Mouse (Mus musculus) heart, adult 2 months (tissue): Measurements from ENCODE around the gene Fntb. TPM values are rescaled to one million over a fixed set of nuclear protein-coding genes. Genes with fewer than 3 reads are reported as not detected.
A peak's percentile ranks its signal among the peaks of the same experiment; 100 is the strongest.

Experiments used
- DNase-seq, 2 experiments: peaks; one replicate each; pipeline ENCODE4 v3.0.0; 2021
- H3K27ac ChIP-seq: fragments of 200-600 bp; 2 replicates; pipeline ENCODE4 v1.8.1; 2022
- H3K27me3 ChIP-seq: fragments of 200-500 bp; 2 replicates; pipeline ENCODE4 v1.6.1; 2012; ENCODE audit warnings: mild to moderate bottlenecking, low read length, inconsistent platforms, mixed read lengths; ENCODE audit not compliant: control insufficient read depth, insufficient read depth
- H3K36me3 ChIP-seq: fragments of 200-500 bp; 2 replicates; pipeline ENCODE4 v1.6.1; 2012; ENCODE audit warnings: low read length, inconsistent platforms; ENCODE audit not compliant: control insufficient read depth, insufficient read depth
- H3K4me1 ChIP-seq: fragments of 200-500 bp; 2 replicates; pipeline ENCODE4 v1.6.1; 2011; ENCODE audit warnings: low read length; ENCODE audit not compliant: control insufficient read depth, insufficient read depth
- H3K4me3 ChIP-seq: fragments of 200-600 bp; 2 replicates; pipeline ENCODE4 v1.8.1; 2022
- H3K79me2 ChIP-seq: fragments of 200-500 bp; replicated peaks from 2 replicates; pipeline ENCODE4 v1.6.1; 2012; ENCODE audit warnings: mild to moderate bottlenecking, inconsistent platforms, low read length, moderate library complexity, mixed read lengths; ENCODE audit not compliant: control insufficient read depth, insufficient read depth
- H3K9ac ChIP-seq: fragments of 200-500 bp; 2 replicates; pipeline ENCODE4 v1.6.1; 2012; ENCODE audit warnings: low read depth, mild to moderate bottlenecking, control low read depth, inconsistent platforms, low read length, mixed read lengths
- CTCF ChIP-seq: fragments of 200-600 bp; IDR thresholded peaks from 2 replicates; pipeline ENCODE4 v1.8.1; 2022; ENCODE audit warnings: antibody characterized with exemption, mild to moderate bottlenecking, moderate library complexity
- EP300 ChIP-seq: fragments of 200-500 bp; IDR thresholded peaks from 2 replicates; pipeline ENCODE4 v1.6.1; 2011; ENCODE audit warnings: low read depth, low read length, control low read depth; ENCODE audit not compliant: insufficient read depth
- POLR2A ChIP-seq: fragments of 200-500 bp; IDR thresholded peaks from 2 replicates; pipeline ENCODE4 v1.6.1; 2011; ENCODE audit warnings: mild to moderate bottlenecking, low read depth, low read length, control low read depth; ENCODE audit not compliant: insufficient read depth
- WGBS: fragments of 180-500 bp; shearing (Covaris S2); methylation state at CpG from one replicate; pipeline ENCODE4 v1.1.7; 2018; 5-methylcytosine and 5-hydroxymethylcytosine counted together
- intact Hi-C: fragments of 180-260 bp; cut with DNase I; formaldehyde crosslinking; loops from one replicate; pipeline ENCODE4 v1.15.1; 2025
- polyA plus RNA-seq: library from polyadenylated mRNA; depleted of rRNA; stranded (reverse); fragments of >200 nt; gene quantifications from 2 replicates; pipeline ENCODE4 v1.2.3, GENCODE M21; 2012
- total RNA-seq, 2 experiments: library from RNA; stranded (reverse); gene quantifications; 2 replicates each; pipeline ENCODE4 v1.2.3; 2021

Fntb gene
- total and polyA plus RNA-seq, 3 experiments, result 12.6 to 19.1 (median 13.7) TPM

DNA sequence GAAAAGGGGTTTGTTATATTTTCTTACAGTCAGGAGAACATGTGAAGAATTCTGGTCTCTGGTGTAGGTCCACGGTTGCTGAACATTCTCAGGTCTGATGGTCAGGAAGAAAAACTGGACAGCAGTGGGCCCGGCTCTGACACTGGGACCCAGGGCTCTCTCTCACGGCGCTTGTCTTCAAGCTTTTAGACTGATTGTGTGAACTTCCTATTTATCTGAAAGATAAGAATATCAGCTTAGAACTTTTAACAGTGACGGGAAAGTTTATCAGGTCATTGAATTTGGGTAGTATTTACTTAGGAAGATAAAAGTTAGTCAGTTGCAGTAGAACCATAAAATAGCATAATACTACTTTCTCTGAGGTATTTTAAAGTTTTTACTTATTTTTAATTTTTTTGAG is 11.5 kb downstream of the Fntb start:
- TF ChIP-seq POLR2A (no peak), EP300 (no peak), CTCF (no peak)
- 65% methylated on average over 5 of the region's 5 CpGs for WGBS
- Histone ChIP-seq H3K79me2 (no peaks in the 10 kb centered on the region; the same call in 1 of the 2 replicates), H3K27ac (no peak overlapping the region), H3K4me3 (no peak overlapping the region), H3K4me1 (no peaks in the 10 kb centered on the region; the same call in 1 of the 2 replicates), H3K9ac (no peak overlapping the region), H3K36me3 (peaks cover 4% of the 10 kb centered on the region), H3K27me3 (no peaks in the 10 kb centered on the region)
- DNase-seq, result no peak
- intact Hi-C loops, result no loop called here

DNA sequence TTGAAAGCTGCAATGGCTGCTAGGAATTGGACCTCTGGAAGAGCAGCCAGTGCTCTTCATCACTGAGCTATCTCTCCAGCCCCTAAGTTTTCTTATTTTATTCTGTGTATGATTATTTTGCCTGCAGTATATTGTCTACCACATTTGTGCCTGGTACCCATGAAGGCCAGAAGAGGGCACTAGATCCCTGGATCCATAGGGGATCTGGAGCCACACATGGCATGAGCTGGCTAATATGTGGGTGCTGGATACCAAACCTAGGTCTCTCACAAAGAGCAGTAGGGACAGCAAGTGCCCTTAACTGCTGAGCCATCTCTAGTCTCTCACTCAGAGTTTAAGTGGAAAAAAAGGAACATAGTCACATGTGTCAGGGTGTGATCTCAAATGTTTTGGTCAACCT is 12.5 kb downstream of the Fntb start:
- Histone ChIP-seq H3K79me2 (no peaks in the 10 kb centered on the region; the same call in 1 of the 2 replicates), H3K4me1 (no peaks in the 10 kb centered on the region; the same call in 1 of the 2 replicates), H3K4me3 (no peak overlapping the region), H3K9ac (no peak overlapping the region), H3K36me3 (peaks cover 4% of the 10 kb centered on the region), H3K27me3 (no peaks in the 10 kb centered on the region), H3K27ac (no peak overlapping the region)
- no peak for DNase-seq
- no peak for TF ChIP-seq POLR2A
- peak; percentile 35 for TF ChIP-seq CTCF
- intact Hi-C loops, result no loop called here

DNA sequence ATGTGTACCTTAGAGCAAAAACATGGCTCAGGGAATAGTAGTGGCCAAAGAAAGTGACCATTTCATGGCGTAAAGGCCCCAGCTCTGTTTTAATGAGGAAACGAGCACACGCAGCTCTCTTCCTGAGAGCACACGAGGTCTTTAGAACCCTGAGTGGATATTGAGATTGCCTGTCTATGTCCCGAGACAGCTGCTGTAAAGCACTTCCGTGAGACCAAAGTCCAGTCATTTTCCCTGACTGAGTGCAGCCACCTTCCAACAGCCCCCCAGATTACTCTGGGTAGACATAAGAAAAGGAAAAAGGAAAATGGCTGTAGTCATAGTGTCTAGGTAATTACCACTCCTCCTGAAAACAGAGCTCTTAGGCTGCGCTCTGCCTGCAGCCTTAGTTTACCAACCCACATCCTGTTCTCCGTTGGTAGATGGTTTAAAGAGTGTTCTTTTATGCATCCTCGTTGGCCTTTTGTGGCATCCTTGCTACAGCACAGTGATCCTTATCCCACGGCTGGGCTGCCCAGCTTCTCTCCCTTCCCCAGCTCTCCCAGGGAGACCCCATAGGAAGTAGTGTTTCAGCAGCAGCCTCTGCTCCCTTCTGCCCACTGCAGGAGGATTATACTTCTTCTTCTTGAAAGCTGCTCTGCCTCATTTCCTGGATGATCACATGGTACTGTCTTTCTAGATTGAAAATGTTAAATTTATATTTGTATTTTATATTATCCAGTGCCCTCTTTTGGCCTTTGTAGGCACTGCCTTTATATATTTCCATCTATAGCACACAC is 13.1 kb downstream of the Fntb start:
- Histone ChIP-seq H3K9ac (no peak overlapping the region), H3K4me1 (no peaks in the 10 kb centered on the region; the same call in 1 of the 2 replicates), H3K79me2 (no peaks in the 10 kb centered on the region), H3K4me3 (no peak overlapping the region), H3K27ac (no peak overlapping the region), H3K36me3 (peaks cover 6% of the 10 kb centered on the region), H3K27me3 (no peaks in the 10 kb centered on the region)
- 84% methylated on average over 10 of the region's 10 CpGs for WGBS
- intact Hi-C loops, result no loop called here
- no peak for DNase-seq
- TF ChIP-seq POLR2A (no peak), CTCF (no peak), EP300 (no peak)

DNA sequence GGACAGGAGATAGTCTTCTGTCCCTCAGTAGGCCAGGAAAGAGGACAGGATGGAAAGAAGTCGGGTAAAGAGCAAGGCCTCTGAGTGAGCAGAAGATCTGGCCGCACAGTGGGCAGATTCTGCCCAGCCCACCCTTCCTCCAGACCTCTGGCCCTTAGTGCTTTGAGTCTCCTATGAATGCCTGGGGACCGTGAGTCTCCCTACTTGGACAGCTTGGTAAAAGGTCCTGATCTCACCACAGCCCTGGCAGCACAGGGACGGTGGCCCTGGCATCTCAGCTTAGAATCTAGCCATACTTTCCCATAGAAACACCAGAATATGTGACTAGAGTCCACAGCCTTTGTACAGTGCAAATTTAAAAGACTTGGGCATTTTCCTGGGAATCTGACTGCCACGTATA is 14.6 kb downstream of the Fntb start:
- no peak overlapping the region for H3K9ac ChIP-seq
- H3K27me3 ChIP-seq, result no peaks in the 10 kb centered on the region
- H3K79me2 ChIP-seq, result no peaks in the 10 kb centered on the region
- peaks cover 2% of the 10 kb centered on the region for H3K36me3 ChIP-seq
- no peak overlapping the region for H3K27ac ChIP-seq
- intact Hi-C loops, result no loop called here
- H3K4me3 ChIP-seq, result no peak overlapping the region
- WGBS, result 88% methylated on average over 5 of the region's 5 CpGs
- no peak for DNase-seq
- TF ChIP-seq POLR2A (no peak), EP300 (no peak), CTCF (no peak)
- peaks cover 3% of the 10 kb centered on the region; the same call in 1 of the 2 replicates for H3K4me1 ChIP-seq

DNA sequence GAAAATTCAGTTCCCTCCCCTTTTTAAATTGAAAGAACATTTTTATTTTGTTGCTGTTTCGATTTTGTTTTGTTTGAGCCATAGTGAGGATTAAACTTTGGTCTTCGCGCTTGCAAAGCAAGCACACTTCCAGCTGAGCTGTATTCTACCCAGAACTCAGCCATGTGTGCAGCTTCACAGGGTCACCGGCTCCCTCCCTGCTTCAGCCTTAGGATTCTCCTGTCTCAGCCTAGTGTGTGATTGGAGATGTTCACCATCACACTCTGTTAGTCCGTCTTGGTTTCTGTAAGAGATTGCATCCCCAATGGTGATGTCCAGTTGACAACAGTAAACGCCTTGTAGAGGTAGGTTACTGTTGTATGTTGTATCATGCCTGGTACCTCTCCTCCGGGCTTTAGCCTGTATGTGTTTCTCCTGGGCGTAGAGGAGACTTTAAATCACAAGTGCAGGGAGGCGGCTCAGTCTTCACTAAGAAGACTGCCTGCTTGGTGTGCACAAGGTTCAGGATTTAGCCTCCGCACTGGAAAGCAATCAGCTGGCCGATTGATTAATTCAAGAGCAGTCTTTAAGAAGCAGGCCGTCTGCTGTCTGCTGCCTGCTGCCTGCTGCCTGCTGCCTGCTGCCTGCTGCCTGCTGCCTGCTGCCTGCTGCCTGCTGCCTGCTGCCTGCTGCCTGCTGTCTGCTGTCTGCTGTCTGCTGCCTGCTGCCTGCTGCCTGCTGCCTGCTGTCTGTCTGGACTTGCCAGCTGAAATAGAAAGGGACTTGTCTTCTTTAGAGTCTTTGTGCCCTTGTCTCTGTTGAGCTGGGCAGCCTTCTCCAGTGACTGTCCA is 15.5 kb downstream of the Fntb start:
- peaks cover 2% of the 10 kb centered on the region; the same call in 1 of the 2 replicates for H3K36me3 ChIP-seq
- H3K4me1 ChIP-seq, result peaks cover 3% of the 10 kb centered on the region; the same call in 1 of the 2 replicates
- no peak overlapping the region for H3K4me3 ChIP-seq
- H3K27me3 ChIP-seq, result no peaks in the 10 kb centered on the region
- no peak overlapping the region for H3K27ac ChIP-seq
- no peak overlapping the region for H3K9ac ChIP-seq
- DNase-seq, result no peak
- WGBS, result 89% methylated on average over 12 of the region's 12 CpGs
- no peaks in the 10 kb centered on the region for H3K79me2 ChIP-seq
- intact Hi-C loops, result no loop called here
- no peak for TF ChIP-seq POLR2A
- TF ChIP-seq EP300, result no peak
- TF ChIP-seq CTCF, result no peak
